Comparison of ENCODE assay signal across 8 mouse cellular contexts in genomic region chr13:37963354-37964007, GRCm38 (mm10). TPM values are rescaled to one million over a fixed set of nuclear protein-coding genes. Genes with fewer than 3 reads are reported as not detected.
DNase-seq lines count a peak whose midpoint lies in the region; ATAC-seq and TF ChIP-seq lines count a peak whose summit lies in the region.

No protein-coding gene starts in this region.

- TF ChIP-seq CTCF in G1E (IDR thresholded peaks at IDR 0.05; ENCODE audit: low read depth, low read length), result peak; percentile 79

- intact Hi-C loops in heart, postnatal 25 days (cut with DNase I), result no loop called here

- H3K27ac ChIP-seq in forebrain, embryonic 14.5 days (ENCODE audit: low read depth, low read length), result no peak overlapping the region
- H3K27ac ChIP-seq in neural tube, embryonic 13.5 days (replicated peaks), result no peak overlapping the region

- no peaks in the 10 kb centered on the region for H3K27me3 ChIP-seq in G1E (ENCODE audit: insufficient read depth, low read length)
- H3K27me3 ChIP-seq in forebrain, embryonic 14.5 days (replicated peaks; ENCODE audit: control insufficient read depth, insufficient read depth, low read length), result 0 out of 2 replicates have a peak, but pooled peaks cover 3% of the 10 kb centered on the region
- H3K27me3 ChIP-seq in neural tube, embryonic 13.5 days, result peaks cover 20% of the 10 kb centered on the region

- peak; percentile 79 for DNase-seq in G1E (ENCODE audit: low spot score)
- DNase-seq in cerebellum, adult 11 months, result peak; percentile 42
- peak; percentile 85 for DNase-seq in forebrain, embryonic 14.5 days (ENCODE audit: low spot score)
- DNase-seq in heart, postnatal 25 days (ENCODE audit: low spot score), result peak; percentile 60
- peak; percentile 80 for DNase-seq in large intestine, adult 2 months (ENCODE audit: low read depth, low spot score)
- peak; percentile 78 to 84 for DNase-seq in lung, adult 18-20 months
- DNase-seq in testis, postnatal 10 days (ENCODE audit: low spot score), result peak; percentile 84

- WGBS in forebrain, embryonic 14.5 days, result under 1% methylated on average over 12 of the region's 12 CpGs
- 4% methylated on average over 12 of the region's 12 CpGs for WGBS in large intestine, adult 2 months
- 1% methylated on average over 12 of the region's 12 CpGs for WGBS in neural tube, embryonic 13.5 days

- no peak; the same call in 1 of the 2 replicates for ATAC-seq in G1E (ENCODE audit: extremely low read depth, insufficient number of reproducible peaks, low FRiP score, poor library complexity, severe bottlenecking)
- peak; percentile 53 for ATAC-seq in forebrain, embryonic 14.5 days
- ATAC-seq in neural tube, embryonic 13.5 days (ENCODE audit: low read depth), result peak; percentile 27; the same call in 1 of the 2 replicates

- H3K9ac ChIP-seq in forebrain, embryonic 14.5 days (ENCODE audit: low read length), result no peak overlapping the region
- H3K9ac ChIP-seq in neural tube, embryonic 13.5 days, result peak overlapping the region; percentile 58

- H3K4me3 ChIP-seq in G1E (ENCODE audit: low read depth, low read length), result peak overlapping the region; percentile 68
- H3K4me3 ChIP-seq in forebrain, embryonic 14.5 days (ENCODE audit: low read depth, low read length), result peak overlapping the region; percentile 15; the same call in 1 of the 2 replicates
- peak overlapping the region; percentile 32 for H3K4me3 ChIP-seq in neural tube, embryonic 13.5 days

- peaks cover 71% of the 10 kb centered on the region for H3K4me1 ChIP-seq in G1E (ENCODE audit: insufficient read depth, low read depth, low read length)
- peaks cover 7% of the 10 kb centered on the region; the same call in 1 of the 2 replicates for H3K4me1 ChIP-seq in forebrain, embryonic 14.5 days (ENCODE audit: control insufficient read depth, insufficient read depth, low read length)
- peaks cover 28% of the 10 kb centered on the region for H3K4me1 ChIP-seq in neural tube, embryonic 13.5 days (replicated peaks)

- no peaks in the 10 kb centered on the region for H3K36me3 ChIP-seq in G1E (replicated peaks)
- no peaks in the 10 kb centered on the region for H3K36me3 ChIP-seq in forebrain, embryonic 14.5 days (ENCODE audit: control insufficient read depth, insufficient read depth, low read length)
- H3K36me3 ChIP-seq in neural tube, embryonic 13.5 days, result no peaks in the 10 kb centered on the region

- H3K9me3 ChIP-seq in G1E (replicated peaks), result peaks cover 9% of the 10 kb centered on the region
- H3K9me3 ChIP-seq in forebrain, embryonic 14.5 days (replicated peaks; ENCODE audit: control insufficient read depth, low read length), result no peaks in the 10 kb centered on the region
- H3K9me3 ChIP-seq in neural tube, embryonic 13.5 days, result no peaks in the 10 kb centered on the region

- peak overlapping the region; percentile 49 for H3K4me2 ChIP-seq in forebrain, embryonic 14.5 days (ENCODE audit: low read length)
- H3K4me2 ChIP-seq in neural tube, embryonic 13.5 days, result peak overlapping the region; percentile 52

RNA-seq across cellular contexts. Expression of gene Ssr1, which starts 30.5 kb away (rescaled TPM):
- 95.6 and 101 TPM in 2 replicates for total RNA-seq in G1E (2014; fragmentation: Nextera tagmentation)
- 66.2 and 78.1 TPM in 2 replicates for total RNA-seq in G1E (2017)
- 59.2 and 72.3 TPM in 2 replicates for polyA plus RNA-seq in G1E (2012)
- 64.9 and 75.8 TPM in 2 replicates for polyA plus RNA-seq in forebrain, embryonic 14.5 days (2014; fragmentation: Nextera tagmentation; extraction: Ambion mirVana)
- 10 to 100 TPM; 41.8 to 41.9 TPM for total RNA-seq in heart, postnatal 25 days (2021)
- 11.2 TPM in 2 replicates for polyA plus RNA-seq in large intestine, adult 2 months (2012; rRNA removed)
- 60.6 and 76.5 TPM in 2 replicates for polyA plus RNA-seq in neural tube, embryonic 13.5 days (2015; fragmentation: Nextera tagmentation; extraction: Ambion mirVana)

Comparison
In these comparisons a context has a peak if more than half of its experiments do, and no peak if none do; other contexts are left out.
1. H3K4me3 ChIP-seq: peak in every context shown above with its lines; median percentile 68 in G1E; 32 in neural tube, embryonic 13.5 days; 15 in forebrain, embryonic 14.5 days.